Mouse (Mus musculus): ENCODE measurements around the gene Slc46a2.

Slc46a2 gene

DNA sequence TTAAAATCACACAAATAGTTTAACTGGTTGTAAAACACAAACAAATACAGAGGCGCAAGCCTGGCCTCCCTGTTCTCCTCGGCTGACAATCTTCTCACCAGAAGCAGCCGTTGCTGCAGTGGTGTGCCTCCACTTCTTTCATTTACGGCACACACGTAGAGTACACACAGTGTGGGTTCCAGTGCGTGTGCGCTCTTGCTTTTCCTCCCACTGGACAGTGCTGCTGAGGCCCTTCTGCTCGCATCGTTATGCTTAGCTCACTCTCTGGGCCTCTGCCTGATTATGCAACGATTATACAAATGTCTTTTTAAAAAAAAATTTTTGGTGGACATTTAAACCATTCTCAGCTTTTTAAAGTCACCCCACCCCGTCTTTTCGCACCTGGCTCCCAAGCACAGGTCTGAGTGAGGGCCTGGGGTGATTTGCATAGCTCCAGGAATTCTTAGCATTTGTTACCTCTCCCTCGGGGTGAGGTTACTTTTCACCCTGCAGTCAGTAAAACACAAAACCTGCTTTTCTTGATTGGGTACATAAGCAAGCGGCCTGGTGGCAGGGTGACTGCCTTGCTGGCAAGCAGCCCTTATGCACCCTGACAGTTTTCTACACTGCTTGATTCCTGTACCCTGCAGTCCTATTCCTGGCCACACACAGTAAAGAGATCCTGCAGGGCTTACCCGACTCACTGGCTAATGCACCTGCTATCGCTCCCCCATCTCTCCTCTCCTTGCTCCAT is 55.0 kb downstream of the Slc46a2 start:
- DNase-seq (ENCODE audit: low spot score in 2 of 2) = no peak
